Mouse (Mus musculus) adrenal gland, postnatal 25 days (tissue): ENCODE results near the gene Slc43a2. TPM values are rescaled to one million over a fixed set of nuclear protein-coding genes. Genes with fewer than 3 reads are reported as not detected.

Experiments used
- DNase-seq: peaks from one replicate; pipeline ENCODE4 v3.0.0; 2021; ENCODE audit warnings: mixed read lengths
- long read RNA-seq: library from polyadenylated mRNA; stranded (forward); transcript quantifications from one replicate; pipeline ENCODE4 v2.0.0, GENCODE M21; 2021
- total RNA-seq: library from RNA; stranded (reverse); gene quantifications from 2 replicates; pipeline ENCODE4 v1.2.3, GENCODE M21; 2021

The Slc43a2 gene
- 23.0 and 24.0 TPM in 2 replicates for total RNA-seq
- long read RNA-seq, partial matches to known transcripts, result 0 of 13 reads
- long read RNA-seq, other reads (novel, unspliced or antisense), result 13 of 13 reads

GRCm38 (mm10) chr11:75531469-75532242 lies at the start of gene Slc43a2:
TSS of gene Slc43a2 (plus strand) at chr11:75531694.
- DNase-seq, result peak; percentile 94

DNA sequence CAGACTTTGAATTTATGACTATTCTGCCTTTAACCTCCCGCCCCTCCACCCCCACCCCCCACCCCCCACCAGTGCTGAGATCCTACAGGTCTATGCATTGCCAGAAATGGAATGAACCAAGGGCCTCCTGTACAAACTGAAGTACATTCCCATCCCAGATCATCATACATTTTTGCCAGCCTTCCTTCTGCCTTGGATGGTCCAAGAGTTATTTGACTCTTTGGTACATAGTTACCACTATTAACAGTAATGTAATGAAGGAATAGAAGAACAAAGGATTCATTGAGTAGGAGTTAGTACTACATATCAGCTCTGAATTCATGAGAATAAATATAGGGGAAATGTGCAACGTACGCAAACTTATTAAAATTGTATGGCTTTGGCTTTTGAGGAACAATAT lies 45.3 kb upstream of the Slc43a2 start:
- no peak for DNase-seq

- peak; percentile 92 for DNase-seq
Measured at GRCm38 (mm10) chr11:75486601-75487285, 44.8 kb upstream of the Slc43a2 start, which contains the start of gene Prpf8. TSS of gene Prpf8 (plus strand) at chr11:75486816.

GRCm38 (mm10) chr11:75487496-75487895 lies 44.0 kb upstream of the Slc43a2 start:
- no peak for DNase-seq

- no peak for DNase-seq
Measured at GRCm38 (mm10) chr11:75494296-75495049, 37.0 kb upstream of the Slc43a2 start.

- no peak for DNase-seq
Measured at GRCm38 (mm10) chr11:75498126-75498525, 33.4 kb upstream of the Slc43a2 start.

DNA sequence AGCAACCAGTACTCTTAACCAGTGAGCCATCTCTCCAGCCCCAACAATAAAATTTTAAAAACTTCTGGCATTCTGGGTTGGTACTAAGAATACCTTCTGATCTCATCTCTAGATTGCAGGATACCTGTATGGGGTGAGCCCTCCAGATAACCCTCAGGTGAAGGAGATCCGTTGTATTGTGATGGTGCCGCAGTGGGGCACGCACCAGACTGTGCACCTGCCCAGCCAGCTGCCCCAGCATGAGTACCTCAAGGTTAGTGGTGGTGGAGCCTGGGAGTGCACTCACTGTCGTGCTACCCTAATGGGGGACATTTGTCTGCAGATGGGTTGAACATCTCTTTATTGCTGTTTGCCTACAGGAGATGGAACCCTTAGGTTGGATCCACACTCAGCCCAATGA lies 23.3 kb upstream of the Slc43a2 start:
- DNase-seq, result no peak

GRCm38 (mm10) chr11:75508904-75509303 lies 22.6 kb upstream of the Slc43a2 start:
- no peak for DNase-seq

- peak; percentile 73 for DNase-seq
Measured at GRCm38 (mm10) chr11:75509741-75510626, 21.5 kb upstream of the Slc43a2 start, which contains the start of gene Rilp. TSS of gene Rilp (plus strand) at chr11:75510094.

GRCm38 (mm10) chr11:75510627-75510993 lies 20.9 kb upstream of the Slc43a2 start:
- DNase-seq, result peak; percentile 94

DNA sequence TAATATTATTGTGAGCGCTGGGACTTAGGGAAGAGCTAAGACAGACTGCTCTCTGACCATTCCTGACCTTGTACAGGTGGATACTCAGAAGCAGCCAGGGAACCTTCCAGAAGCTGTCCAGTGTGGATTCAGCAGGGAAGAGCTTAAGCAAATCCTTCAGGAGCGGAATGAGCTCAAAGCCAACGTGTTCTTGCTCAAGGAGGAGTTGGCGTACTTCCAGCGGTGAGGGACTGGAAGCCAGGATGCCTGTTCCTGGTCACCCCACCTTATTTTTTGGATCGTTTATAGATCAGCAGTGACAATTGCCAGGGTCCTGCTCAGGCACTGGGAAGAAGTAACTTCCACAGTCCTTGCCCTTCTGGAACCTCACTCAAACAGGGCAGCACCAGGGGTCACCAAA lies 20.3 kb upstream of the Slc43a2 start:
- peak; percentile 48 for DNase-seq

DNA sequence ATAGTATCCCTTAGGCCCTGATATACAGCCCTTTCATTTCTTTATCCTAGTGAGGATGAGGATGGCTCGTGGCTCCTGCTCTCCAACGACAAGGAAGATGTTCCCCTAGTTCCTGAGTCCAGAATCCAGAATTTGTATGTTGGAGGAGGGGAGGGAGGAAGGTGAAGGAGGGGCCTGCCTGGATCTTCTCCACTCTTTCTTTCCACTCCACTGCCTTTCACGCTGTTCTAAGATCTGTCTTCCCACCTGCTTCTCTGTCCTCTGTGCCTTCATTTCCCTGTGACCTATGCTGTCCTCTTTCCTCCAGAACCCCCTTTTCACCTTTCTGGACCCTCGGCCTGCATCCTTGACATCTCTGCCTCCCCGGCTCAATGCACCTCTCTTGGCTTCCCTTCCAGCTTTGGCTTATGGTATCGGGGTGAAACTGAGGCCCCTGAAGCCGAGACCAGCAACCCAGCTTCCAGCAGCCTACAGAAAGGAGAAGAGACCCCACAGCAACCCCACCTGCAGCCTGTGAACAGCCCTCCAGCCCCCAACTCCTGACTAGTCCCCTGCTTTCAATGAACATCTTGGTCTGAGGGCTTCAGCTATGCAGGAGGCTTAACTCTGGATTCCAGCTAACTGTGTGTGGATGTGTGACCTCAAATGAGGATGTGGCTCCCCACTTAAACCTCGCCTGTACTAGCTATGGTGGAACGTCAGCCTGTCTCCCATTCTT lies 19.0 kb upstream of the Slc43a2 start:
- no peak for DNase-seq

DNA sequence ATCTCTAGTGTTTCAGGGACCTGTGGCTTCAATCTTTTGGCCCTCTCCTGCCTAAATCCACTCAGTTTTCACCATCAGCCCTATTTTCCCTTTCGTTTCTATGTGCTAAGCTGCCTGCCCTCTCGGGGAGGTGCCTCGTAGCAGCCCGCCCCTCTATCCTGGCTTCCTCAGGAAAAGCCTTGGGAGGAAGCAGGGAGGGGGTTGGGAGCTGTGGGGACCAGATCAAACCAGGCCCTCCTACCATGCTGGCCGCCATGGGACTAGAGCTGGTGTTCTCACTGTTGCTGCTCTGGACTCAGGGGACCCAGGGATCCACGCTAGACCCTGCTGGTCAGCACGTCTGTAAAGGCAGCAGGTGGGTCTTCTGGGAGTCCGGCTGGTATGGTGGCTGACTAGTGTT lies 18.2 kb upstream of the Slc43a2 start, which contains the start of gene Scarf1:
Gene Scarf1, plus strand, starts transcription at position 205 of the 400 bp plus-strand sequence.
- peak; percentile 38 for DNase-seq

DNA sequence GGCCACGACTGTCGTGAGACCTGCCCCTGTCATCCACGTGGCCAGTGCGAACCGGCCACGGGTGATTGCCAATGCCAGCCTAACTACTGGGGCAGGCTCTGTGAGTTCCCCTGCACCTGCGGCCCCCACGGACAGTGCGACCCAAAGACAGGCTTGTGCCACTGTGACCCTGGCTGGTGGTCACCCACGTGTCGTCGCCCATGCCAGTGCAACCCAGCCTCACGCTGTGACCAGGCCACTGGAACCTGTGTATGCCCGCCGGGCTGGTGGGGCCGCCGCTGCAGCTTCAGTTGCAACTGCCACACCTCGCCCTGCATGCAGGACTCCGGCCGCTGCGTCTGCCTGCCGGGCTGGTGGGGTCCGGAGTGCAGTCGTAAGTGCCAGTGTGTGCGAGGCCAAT lies 16.3 kb upstream of the Slc43a2 start:
- DNase-seq, result no peak

- DNase-seq, result no peak
Measured at GRCm38 (mm10) chr11:75519834-75520633, 11.5 kb upstream of the Slc43a2 start.

DNA sequence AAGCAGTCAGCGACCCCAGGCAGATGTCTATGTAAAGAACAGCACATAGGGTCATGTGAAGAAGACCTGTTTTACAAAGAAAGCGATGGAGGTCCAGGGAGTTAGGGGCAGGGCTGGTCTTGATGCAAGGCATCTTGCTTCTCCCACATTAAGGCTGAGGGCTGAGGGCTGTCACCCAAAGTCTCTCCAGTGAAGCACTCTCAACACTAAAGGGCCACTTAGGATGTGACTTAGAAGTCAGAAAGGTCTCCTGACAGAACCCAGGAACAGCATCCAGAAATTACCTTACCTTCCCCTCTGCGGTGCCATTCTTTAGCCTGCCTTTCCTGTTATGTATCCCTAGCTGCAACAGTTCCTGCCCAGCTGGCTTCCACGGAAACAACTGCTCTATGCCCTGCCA lies 9.9 kb upstream of the Slc43a2 start:
- no peak for DNase-seq

DNA sequence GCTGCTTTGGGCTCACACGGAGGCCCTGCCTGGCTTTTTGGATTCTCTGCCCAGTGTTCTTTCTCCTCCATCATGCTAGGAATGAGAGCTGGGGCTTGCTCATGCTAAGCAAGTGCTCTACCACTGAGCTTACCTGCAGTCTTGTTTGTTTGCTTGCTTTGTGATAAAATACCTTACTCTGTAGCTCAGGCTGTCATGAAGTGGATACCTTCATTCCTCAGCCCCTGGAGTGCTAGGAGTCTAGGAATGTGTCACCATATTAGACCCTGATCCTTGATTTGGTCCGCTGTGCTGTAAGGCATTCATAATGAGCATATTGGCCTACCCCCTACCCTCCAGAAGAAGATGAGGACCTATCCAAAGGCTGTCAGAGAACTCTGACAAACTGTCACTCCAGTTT lies 8.7 kb upstream of the Slc43a2 start:
- no peak for DNase-seq

GRCm38 (mm10) chr11:75525531-75526125 lies 5.9 kb upstream of the Slc43a2 start:
- DNase-seq, result no peak

DNA sequence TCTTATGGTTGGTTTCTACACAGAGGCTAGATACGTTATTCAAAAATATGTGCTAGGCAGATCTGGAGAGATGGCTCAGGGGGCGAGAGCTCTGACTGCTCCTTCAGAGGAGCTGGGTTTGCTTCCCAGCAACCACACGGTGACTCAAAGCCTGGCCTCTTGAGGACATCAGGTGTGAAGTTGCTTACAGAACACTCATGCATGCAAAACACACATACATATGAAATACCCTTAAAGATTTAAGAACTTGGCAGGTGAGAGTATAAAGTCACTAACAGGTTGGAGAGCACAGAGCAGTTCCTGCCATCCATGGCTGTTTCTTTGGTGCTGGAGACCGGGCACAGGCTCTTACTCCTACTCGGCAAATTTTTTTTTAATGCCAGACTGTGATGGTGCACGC lies 4.6 kb upstream of the Slc43a2 start:
- no peak for DNase-seq

GRCm38 (mm10) chr11:75529771-75530170 lies 1.7 kb upstream of the Slc43a2 start:
- DNase-seq, result no peak
